ENCODE assay signal across 20 mouse cellular contexts in genomic region chr10:115892973-115893372, GRCm38 (mm10).
DNase-seq lines count a peak whose midpoint lies in the region; ATAC-seq and TF ChIP-seq lines count a peak whose summit lies in the region.
"Had no signal": no experiment of that assay in that cellular context is flagged by ENCODE, and none has a peak within 500 bp of the region (broad histone marks: within the 10 kb centered on the region; RNA-seq: fewer than 3 reads in every experiment).

No protein-coding gene starts in this region.

- peak; percentile 1 for DNase-seq in heart, adult 8-10 months (ENCODE audit: low spot score)
- DNase-seq in heart, postnatal 4 days, result no peak
- DNase-seq in midbrain, postnatal 0 days (ENCODE audit: low spot score), result no peak
- no peak for DNase-seq in midbrain, embryonic 11.5 days (ENCODE audit: low spot score, missing footprints)
- peak; percentile 10 for DNase-seq in fat pad, adult 2 months (ENCODE audit: extremely low read depth, low read depth, low spot score)
- DNase-seq in c-Kit-positive CD71-positive TER-119-positive erythroid progenitor cells, embryonic 14.5 days (ENCODE audit: low spot score), result no peak
- DNase-seq: cerebellum, adult 2 months; gastrocnemius, postnatal 10 days; kidney, adult 9 months; kidney, postnatal 36 days; layer of hippocampus, adult 9-11 months; liver; lung, adult 2 months; thymus, adult 18-20 months had no signal

- WGBS in midbrain, postnatal 0 days, result 67% methylated on average over 6 of the region's 6 CpGs
- 86% methylated on average over 6 of the region's 6 CpGs for WGBS in midbrain, embryonic 11.5 days
- WGBS in neural tube, embryonic 15.5 days, result 81% methylated on average over 6 of the region's 6 CpGs

- H3K27me3 ChIP-seq in midbrain, postnatal 0 days (ENCODE audit: insufficient read depth, low read length), result no peaks in the 10 kb centered on the region
- no peaks in the 10 kb centered on the region for H3K27me3 ChIP-seq in midbrain, embryonic 11.5 days (ENCODE audit: control insufficient read depth, insufficient read depth, low read length)
- H3K27me3 ChIP-seq in neural tube, embryonic 15.5 days (replicated peaks), result no peaks in the 10 kb centered on the region
- H3K27me3 ChIP-seq: forebrain, embryonic 12.5 days; hindbrain, embryonic 12.5 days had no signal

- no peaks in the 10 kb centered on the region for H3K9me3 ChIP-seq in midbrain, postnatal 0 days (ENCODE audit: low read length)
- H3K9me3 ChIP-seq in midbrain, embryonic 11.5 days (ENCODE audit: control insufficient read depth, low read length), result no peaks in the 10 kb centered on the region
- H3K9me3 ChIP-seq in neural tube, embryonic 15.5 days (replicated peaks), result no peaks in the 10 kb centered on the region
- H3K9me3 ChIP-seq: forebrain, embryonic 12.5 days; hindbrain, embryonic 12.5 days had no signal

- 0 out of 2 replicates have a peak, but pooled peaks have one; percentile 27 for ATAC-seq in midbrain, postnatal 0 days (ENCODE audit: low FRiP score)
- ATAC-seq in midbrain, embryonic 11.5 days (ENCODE audit: low FRiP score), result no peak
- ATAC-seq in neural tube, embryonic 15.5 days (ENCODE audit: low FRiP score), result no peak
- ATAC-seq in megakaryocyte-erythroid progenitor cell, adult 5-6 weeks (replicated peaks; ENCODE audit: low FRiP score, low TSS enrichment, poor library complexity, severe bottlenecking), result no peak
- ATAC-seq: inflammation-experienced regulatory T-cells, adult 6 months; Patski had no signal

- no peaks in the 10 kb centered on the region for H3K4me1 ChIP-seq in midbrain, postnatal 0 days (ENCODE audit: insufficient read depth, low read length)
- no peaks in the 10 kb centered on the region for H3K4me1 ChIP-seq in midbrain, embryonic 11.5 days (ENCODE audit: control insufficient read depth, insufficient read depth, low read length)
- no peaks in the 10 kb centered on the region for H3K4me1 ChIP-seq in neural tube, embryonic 15.5 days
- H3K4me1 ChIP-seq: forebrain, embryonic 12.5 days; hindbrain, embryonic 12.5 days had no signal

- H3K27ac ChIP-seq in midbrain, postnatal 0 days (ENCODE audit: low read depth, low read length), result no peak overlapping the region
- no peak overlapping the region for H3K27ac ChIP-seq in midbrain, embryonic 11.5 days (ENCODE audit: low read depth, low read length)
- no peak overlapping the region for H3K27ac ChIP-seq in neural tube, embryonic 15.5 days (replicated peaks)
- H3K27ac ChIP-seq: forebrain, embryonic 12.5 days; hindbrain, embryonic 12.5 days had no signal

- H3K4me3 ChIP-seq in midbrain, postnatal 0 days (ENCODE audit: low read depth, low read length), result no peak overlapping the region
- H3K4me3 ChIP-seq in midbrain, embryonic 11.5 days (ENCODE audit: low read depth, low read length), result no peak overlapping the region
- no peak overlapping the region for H3K4me3 ChIP-seq in neural tube, embryonic 15.5 days (replicated peaks)
- H3K4me3 ChIP-seq: forebrain, embryonic 12.5 days; hindbrain, embryonic 12.5 days had no signal

- no peak overlapping the region for H3K9ac ChIP-seq in midbrain, postnatal 0 days (replicated peaks; ENCODE audit: low read length, poor library complexity, severe bottlenecking)
- no peak overlapping the region for H3K9ac ChIP-seq in midbrain, embryonic 11.5 days (ENCODE audit: low read length)
- no peak overlapping the region for H3K9ac ChIP-seq in neural tube, embryonic 15.5 days (replicated peaks)
- H3K9ac ChIP-seq: forebrain, embryonic 12.5 days; hindbrain, embryonic 12.5 days had no signal

- no peak overlapping the region for H3K4me2 ChIP-seq in midbrain, postnatal 0 days (ENCODE audit: low read depth, low read length, poor library complexity, severe bottlenecking)
- H3K4me2 ChIP-seq in midbrain, embryonic 11.5 days, result no peak overlapping the region
- H3K4me2 ChIP-seq in neural tube, embryonic 15.5 days, result no peak overlapping the region
- H3K4me2 ChIP-seq: forebrain, embryonic 12.5 days; hindbrain, embryonic 12.5 days had no signal

- TF ChIP-seq CTCF in midbrain, postnatal 0 days (IDR thresholded peaks at IDR 0.05), result no peak

- no peaks in the 10 kb centered on the region for H3K36me3 ChIP-seq in midbrain, postnatal 0 days (ENCODE audit: insufficient read depth, low read length)
- H3K36me3 ChIP-seq in midbrain, embryonic 11.5 days (ENCODE audit: control insufficient read depth, insufficient read depth, low read length), result no peaks in the 10 kb centered on the region
- H3K36me3 ChIP-seq in neural tube, embryonic 15.5 days, result no peaks in the 10 kb centered on the region
- H3K36me3 ChIP-seq: forebrain, embryonic 12.5 days; hindbrain, embryonic 12.5 days had no signal

Comparison
In these comparisons a context has a peak if more than half of its experiments do, and no peak if none do; other contexts are left out.
1. DNase-seq: peak in heart, adult 8-10 months (single experiment) and fat pad, adult 2 months (single experiment); none in heart, postnatal 4 days (single experiment), midbrain, postnatal 0 days (single experiment), midbrain, embryonic 11.5 days (single experiment) and c-Kit-positive CD71-positive TER-119-positive erythroid progenitor cells, embryonic 14.5 days (single experiment).